Mouse (Mus musculus): ENCODE measurements around the gene Mob3c. TPM values are rescaled to one million over a fixed set of nuclear protein-coding genes. Genes with fewer than 3 reads are reported as not detected.
A peak's percentile ranks its signal among the peaks of the same experiment; 100 is the strongest.

Mob3c gene
- polyA plus RNA-seq (2015; fragmentation: Nextera tagmentation; extraction: Ambion mirVana) = 5.2 and 5.9 TPM in 2 replicates

DNA sequence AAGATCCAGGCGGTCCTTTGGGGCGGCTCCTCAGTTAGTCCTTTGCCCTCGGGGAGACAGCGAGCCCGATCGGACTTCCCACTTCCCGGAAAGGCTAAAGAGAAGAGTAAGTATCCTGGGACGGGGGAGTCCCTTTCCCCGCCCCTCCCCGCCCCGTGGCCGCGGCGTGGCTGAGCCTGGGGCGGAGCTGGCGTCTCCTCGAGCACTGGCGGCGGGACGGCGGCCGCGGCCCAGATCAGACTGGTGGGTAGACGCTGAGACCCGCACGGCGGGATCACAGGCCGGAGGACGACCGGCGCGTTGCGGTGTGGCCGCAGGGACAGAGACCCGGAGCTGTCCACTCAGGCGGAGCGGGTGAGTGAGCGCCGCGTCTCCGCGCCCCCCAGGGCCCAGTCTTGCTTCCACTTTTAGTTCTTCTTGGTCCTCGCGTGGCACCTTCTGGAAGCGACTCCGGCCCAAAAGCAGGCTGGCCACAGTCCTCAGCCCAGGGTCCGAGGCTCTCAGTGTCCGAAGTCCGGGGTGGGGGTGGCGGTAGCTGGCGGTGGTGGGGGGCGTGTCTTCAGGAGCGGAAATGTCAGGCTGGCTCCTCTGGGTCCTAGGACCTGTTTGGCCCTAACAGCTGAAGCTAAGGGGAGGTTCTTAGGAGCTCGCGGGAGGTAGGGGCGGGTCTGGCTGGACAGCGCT lies at the start of gene Mob3c:
Mob3c (plus strand) TSS at position 205 of the 684 bp plus-strand sequence.
- H3K27me3 ChIP-seq = no peaks in the 10 kb centered on the region
- ATAC-seq (ENCODE audit: low FRiP score, low read depth) = peak; percentile 84
- H3K4me3 ChIP-seq = peak within 1 kb of the TSS; percentile 94
- no peaks in the 10 kb centered on the region for H3K9me3 ChIP-seq
- H3K9ac ChIP-seq = peak within 1 kb of the TSS; percentile 77
- H3K27ac ChIP-seq (replicated peaks) = peak within 1 kb of the TSS; percentile 83
- H3K36me3 ChIP-seq = no peaks in the 10 kb centered on the region
- WGBS = under 1% methylated on average over 56 of the region's 57 CpGs
- H3K4me1 ChIP-seq (replicated peaks) = peaks cover 17% of the 10 kb centered on the region
- peak within 1 kb of the TSS; percentile 79 for H3K4me2 ChIP-seq

GRCm38 (mm10) chr4:115780269-115780668 lies 47.6 kb upstream of the Mob3c start:
- 49% methylated on average over 6 of the region's 6 CpGs for WGBS
- no peak for ATAC-seq (ENCODE audit: low FRiP score, low read depth)

GRCm38 (mm10) chr4:115780918-115781317 lies 47.0 kb upstream of the Mob3c start, which contains the start of gene Tex38:
Gene Tex38 (minus strand): TSS chr4:115781018.
- Histone ChIP-seq H3K27me3 (no peaks in the 10 kb centered on the region), H3K27ac (replicated peaks) (no peak within 1 kb of the TSS), H3K4me1 (replicated peaks) (peaks cover 14% of the 10 kb centered on the region), H3K9me3 (no peaks in the 10 kb centered on the region), H3K4me3 (no peak within 1 kb of the TSS), H3K9ac (no peak within 1 kb of the TSS), H3K36me3 (0 out of 2 replicates have a peak, but pooled peaks cover 5% of the 10 kb centered on the region), H3K4me2 (no peak within 1 kb of the TSS)
- no peak for ATAC-seq (ENCODE audit: low FRiP score, low read depth)
- 91% methylated on average over 3 of the region's 3 CpGs for WGBS

More at GRCm38 (mm10) chr4:115780269-115780668, 47.6 kb upstream of the Mob3c start:
- no peak overlapping the region for H3K27ac ChIP-seq (replicated peaks)
- peaks cover 5% of the 10 kb centered on the region; the same call in 1 of the 2 replicates for H3K36me3 ChIP-seq
- H3K27me3 ChIP-seq = no peaks in the 10 kb centered on the region
- H3K9me3 ChIP-seq = no peaks in the 10 kb centered on the region
- no peak overlapping the region for H3K9ac ChIP-seq
- peaks cover 8% of the 10 kb centered on the region for H3K4me1 ChIP-seq (replicated peaks)
- H3K4me2 ChIP-seq = no peak overlapping the region
- H3K4me3 ChIP-seq = no peak overlapping the region

- 0 out of 2 replicates have a peak, but pooled peaks cover 5% of the 10 kb centered on the region for H3K36me3 ChIP-seq
- no peaks in the 10 kb centered on the region for H3K27me3 ChIP-seq
- no peak overlapping the region for H3K4me2 ChIP-seq
- peaks cover 18% of the 10 kb centered on the region for H3K4me1 ChIP-seq (replicated peaks)
- no peaks in the 10 kb centered on the region for H3K9me3 ChIP-seq
- no peak for ATAC-seq (ENCODE audit: low FRiP score, low read depth)
- no peak overlapping the region for H3K27ac ChIP-seq (replicated peaks)
- no peak overlapping the region for H3K4me3 ChIP-seq
- no peak overlapping the region for H3K9ac ChIP-seq
- 92% methylated on average over 5 of the region's 5 CpGs for WGBS
Observed at GRCm38 (mm10) chr4:115782026-115782805, 45.7 kb upstream of the Mob3c start.

DNA sequence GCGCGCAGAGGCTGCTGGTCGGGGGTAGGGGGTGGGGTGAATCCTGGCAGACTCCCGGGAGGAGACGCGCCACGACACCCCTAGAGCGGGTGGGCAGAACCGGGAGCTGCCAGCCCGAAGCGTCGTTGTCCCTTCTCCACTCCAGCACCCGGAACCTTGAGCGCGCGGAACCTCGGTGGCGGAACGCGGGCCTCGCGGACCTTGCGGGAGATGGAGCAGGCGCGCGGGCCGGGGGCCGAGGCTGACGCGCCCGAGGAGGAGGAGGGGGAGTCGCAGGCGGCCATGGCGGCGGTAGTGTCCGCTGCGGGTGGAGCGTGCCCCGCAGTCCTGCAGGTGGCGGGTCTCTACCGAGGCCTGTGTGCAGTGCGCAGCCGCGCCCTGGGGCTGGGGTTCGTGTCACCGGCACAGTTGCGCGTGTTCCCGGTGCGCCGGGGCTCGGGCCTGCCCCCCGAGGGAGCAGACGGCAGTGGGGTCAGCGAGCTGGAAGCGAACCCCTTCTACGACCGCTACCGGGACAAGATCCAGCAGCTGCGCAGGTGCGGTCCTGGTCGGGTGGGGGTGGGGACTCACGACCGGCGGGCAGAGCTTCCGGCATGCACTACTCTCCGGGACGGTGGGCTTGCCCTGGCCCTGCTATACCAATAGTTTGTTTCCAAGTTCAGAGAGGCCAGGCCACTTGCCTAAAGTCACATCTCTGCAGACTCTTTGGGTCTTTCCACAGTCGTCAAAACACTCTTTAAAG lies 43.0 kb upstream of the Mob3c start, which contains the start of gene Atpaf1:
Atpaf1 (plus strand) TSS at position 44 of the 742 bp plus-strand sequence.
- ATAC-seq (ENCODE audit: low FRiP score, low read depth) = peak; percentile 92
- peak within 1 kb of the TSS; percentile 74 for H3K4me3 ChIP-seq
- peak within 1 kb of the TSS; percentile 85 for H3K9ac ChIP-seq
- peak within 1 kb of the TSS; percentile 85 for H3K4me2 ChIP-seq
- H3K36me3 ChIP-seq = 0 out of 2 replicates have a peak, but pooled peaks cover under 1% of the 10 kb centered on the region
- under 1% methylated on average over 69 of the region's 69 CpGs for WGBS
- H3K27ac ChIP-seq (replicated peaks) = peak within 1 kb of the TSS; percentile 75
- H3K4me1 ChIP-seq (replicated peaks) = peaks cover 18% of the 10 kb centered on the region
- no peaks in the 10 kb centered on the region for H3K9me3 ChIP-seq
- H3K27me3 ChIP-seq = no peaks in the 10 kb centered on the region

DNA sequence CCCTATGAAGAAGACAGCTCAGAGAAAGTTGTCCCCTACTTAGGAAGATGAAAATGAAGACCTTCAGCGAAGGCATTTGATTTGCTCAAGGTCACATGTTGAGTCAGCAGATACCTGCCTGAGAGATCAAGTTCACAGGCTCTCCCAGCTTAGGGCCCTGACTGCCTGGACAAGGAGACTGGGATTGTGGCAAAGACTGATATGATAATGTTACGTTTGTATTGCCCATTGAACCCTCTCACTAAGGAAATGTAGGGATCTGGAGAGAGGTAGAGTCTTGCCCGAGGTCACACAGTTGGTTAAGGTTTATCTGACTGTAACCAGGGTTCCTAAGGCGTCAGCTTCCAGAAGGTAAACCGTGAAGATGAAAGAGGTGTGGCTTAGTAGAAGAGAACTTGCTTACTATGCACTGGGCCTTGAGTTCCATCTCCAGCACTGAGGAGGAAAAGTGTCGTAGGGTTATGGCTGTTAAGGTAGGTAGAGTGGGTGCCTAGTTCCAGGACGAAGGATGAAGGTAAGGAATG lies 42.3 kb upstream of the Mob3c start:
- ATAC-seq (ENCODE audit: low FRiP score, low read depth) = 0 out of 2 replicates have a peak, but pooled peaks have one; percentile 7
- peak overlapping the region; percentile 74 for H3K4me3 ChIP-seq
- 61% methylated on average over 7 of the region's 7 CpGs for WGBS

GRCm38 (mm10) chr4:115790864-115791263 lies 37.0 kb upstream of the Mob3c start:
- 73% methylated on average over 3 of the region's 3 CpGs for WGBS
- Histone ChIP-seq H3K36me3 (peaks cover 32% of the 10 kb centered on the region), H3K9me3 (no peaks in the 10 kb centered on the region), H3K4me3 (no peak overlapping the region), H3K27me3 (no peaks in the 10 kb centered on the region), H3K4me1 (replicated peaks) (peaks cover 4% of the 10 kb centered on the region), H3K4me2 (no peak overlapping the region), H3K9ac (no peak overlapping the region), H3K27ac (replicated peaks) (no peak overlapping the region)
- ATAC-seq (ENCODE audit: low FRiP score, low read depth) = no peak

More for the DNA sequence above, 42.3 kb upstream of the Mob3c start:
- H3K27ac ChIP-seq (replicated peaks) = peak overlapping the region; percentile 75; the same call in 1 of the 2 replicates
- no peaks in the 10 kb centered on the region for H3K9me3 ChIP-seq
- peak overlapping the region; percentile 85 for H3K4me2 ChIP-seq
- peaks cover 18% of the 10 kb centered on the region for H3K4me1 ChIP-seq (replicated peaks)
- H3K9ac ChIP-seq = peak overlapping the region; percentile 85
- no peaks in the 10 kb centered on the region for H3K27me3 ChIP-seq
- peaks cover 6% of the 10 kb centered on the region; the same call in 1 of the 2 replicates for H3K36me3 ChIP-seq

DNA sequence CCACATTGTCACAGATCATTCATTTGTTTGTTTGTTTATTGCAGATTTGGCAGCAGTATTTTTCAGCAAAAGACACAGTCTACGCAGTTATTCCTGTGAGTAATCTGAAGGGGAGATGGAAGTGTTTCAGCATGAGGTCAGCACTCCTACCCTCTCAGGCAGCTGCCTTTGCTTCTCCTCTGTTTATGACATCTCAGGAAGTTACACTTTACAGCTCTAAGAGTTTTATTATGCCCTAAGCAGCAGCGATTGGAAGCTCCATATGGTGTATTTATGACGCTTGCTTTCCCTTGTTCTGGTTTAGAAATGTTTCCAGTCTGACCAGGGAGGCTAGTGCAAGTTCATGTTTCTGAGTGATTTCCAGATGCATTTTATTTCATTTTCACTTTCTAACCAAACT lies 32.5 kb upstream of the Mob3c start:
- Histone ChIP-seq H3K27me3 (no peaks in the 10 kb centered on the region), H3K4me3 (no peak overlapping the region), H3K4me2 (no peak overlapping the region), H3K4me1 (replicated peaks) (no peaks in the 10 kb centered on the region), H3K36me3 (peaks cover 53% of the 10 kb centered on the region), H3K9ac (no peak overlapping the region), H3K27ac (replicated peaks) (no peak overlapping the region), H3K9me3 (no peaks in the 10 kb centered on the region)
- 93% methylated on average over 3 of the region's 3 CpGs for WGBS
- no peak for ATAC-seq (ENCODE audit: low FRiP score, low read depth)

- Histone ChIP-seq H3K36me3 (peaks cover 50% of the 10 kb centered on the region), H3K4me1 (replicated peaks) (no peaks in the 10 kb centered on the region), H3K27ac (replicated peaks) (no peak overlapping the region), H3K27me3 (no peaks in the 10 kb centered on the region), H3K4me3 (no peak overlapping the region), H3K9ac (no peak overlapping the region), H3K9me3 (no peaks in the 10 kb centered on the region), H3K4me2 (no peak overlapping the region)
- no peak for ATAC-seq (ENCODE audit: low FRiP score, low read depth)
- WGBS = 66% methylated on average over 3 of the region's 3 CpGs
Observed at GRCm38 (mm10) chr4:115799981-115800380, 27.9 kb upstream of the Mob3c start.

- Histone ChIP-seq H3K4me1 (replicated peaks) (no peaks in the 10 kb centered on the region), H3K9me3 (no peaks in the 10 kb centered on the region), H3K9ac (no peak overlapping the region), H3K36me3 (peaks cover 31% of the 10 kb centered on the region), H3K4me3 (no peak overlapping the region), H3K4me2 (no peak overlapping the region), H3K27ac (replicated peaks) (no peak overlapping the region), H3K27me3 (no peaks in the 10 kb centered on the region)
- no peak for ATAC-seq (ENCODE audit: low FRiP score, low read depth)
- WGBS = 84% methylated on average over 4 of the region's 4 CpGs
Observed at GRCm38 (mm10) chr4:115812326-115812725, 15.6 kb upstream of the Mob3c start.

DNA sequence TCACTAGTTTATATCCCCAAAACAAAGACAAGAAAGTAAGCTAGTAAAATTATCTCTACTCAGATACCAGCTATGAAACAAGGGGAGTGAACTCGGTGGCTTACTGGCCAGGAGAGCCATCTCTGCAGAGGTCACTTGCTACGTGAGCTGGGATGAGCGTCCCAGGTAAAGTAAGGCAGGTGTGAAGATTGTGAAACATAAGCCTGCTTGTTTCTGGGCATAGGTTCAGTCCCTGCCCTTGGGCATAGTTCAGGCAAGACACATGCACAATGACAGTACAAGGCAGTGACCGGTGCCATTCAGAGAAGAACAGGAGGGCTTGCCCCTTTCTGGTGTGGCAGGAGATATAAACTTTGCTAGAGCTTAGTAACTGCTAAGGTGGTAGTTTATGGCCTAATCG lies 12.3 kb upstream of the Mob3c start:
- Histone ChIP-seq H3K36me3 (peaks cover 31% of the 10 kb centered on the region), H3K27me3 (no peaks in the 10 kb centered on the region), H3K9me3 (no peaks in the 10 kb centered on the region), H3K4me2 (no peak overlapping the region), H3K4me1 (replicated peaks) (no peaks in the 10 kb centered on the region), H3K27ac (replicated peaks) (no peak overlapping the region), H3K9ac (no peak overlapping the region), H3K4me3 (no peak overlapping the region)
- ATAC-seq (ENCODE audit: low FRiP score, low read depth) = no peak
- 91% methylated on average over 5 of the region's 5 CpGs for WGBS

Measured in hindbrain, embryonic 15.5 days (tissue).